Mouse (Mus musculus) bone marrow, adult 2 months (tissue): ENCODE results near the gene Nrde2.

Experiments
- CTCF ChIP-seq: fragments of 200-500 bp; IDR thresholded peaks from 2 replicates; pipeline ENCODE4 v1.5.1; 2011; ENCODE audit warnings: low read length, control low read depth; ENCODE audit not compliant: control insufficient read depth, insufficient read depth
- POLR2A ChIP-seq: fragments of 200-500 bp; IDR thresholded peaks from 2 replicates; pipeline ENCODE4 v1.6.1; 2011; ENCODE audit warnings: low read depth, mild to moderate bottlenecking, control low read depth, low read length, borderline replicate concordance; ENCODE audit not compliant: control insufficient read depth

GRCm38 (mm10) chr12:100183970-100184369 is 24.5 kb upstream of the Nrde2 start:
- TF ChIP-seq CTCF (no peak), POLR2A (no peak)
